Mouse (Mus musculus) neural tube, embryonic 12.5 days (tissue): Measurements from ENCODE around the gene Zfp507. TPM values are rescaled to one million over a fixed set of nuclear protein-coding genes. Genes with fewer than 3 reads are reported as not detected.
A peak's percentile ranks its signal among the peaks of the same experiment; 100 is the strongest.

Source experiments
- ATAC-seq: fragments of 200-750 bp; cut with Nextera tagmentation; 2 replicates; pipeline ENCODE4 v1.8.0; 2017; ENCODE audit warnings: low read depth, mild to moderate bottlenecking, moderate TSS enrichment, moderate library complexity; ENCODE audit not compliant: low FRiP score
- H3K27ac ChIP-seq: fragments of 300-500 bp; sonication (generic); 2 replicates; pipeline ENCODE4 v1.5.1; 2016
- H3K27me3 ChIP-seq: fragments of 300-500 bp; sonication (generic); replicated peaks from 2 replicates; pipeline ENCODE4 v1.6.1; 2016; ENCODE audit warnings: mild to moderate bottlenecking
- H3K36me3 ChIP-seq: fragments of 300-500 bp; sonication (generic); 2 replicates; pipeline ENCODE4 v1.6.1; 2016; ENCODE audit warnings: mild to moderate bottlenecking
- H3K4me1 ChIP-seq: fragments of 300-500 bp; sonication (generic); 2 replicates; pipeline ENCODE4 v1.6.1; 2016
- H3K4me2 ChIP-seq: fragments of 300-500 bp; sonication (generic); replicated peaks from 2 replicates; pipeline ENCODE4 v1.6.1; 2016; ENCODE audit warnings: mild to moderate bottlenecking
- H3K4me3 ChIP-seq: fragments of 300-500 bp; sonication (generic); 2 replicates; pipeline ENCODE4 v1.5.1; 2016
- H3K9ac ChIP-seq: fragments of 300-500 bp; sonication (generic); 2 replicates; pipeline ENCODE4 v1.6.1; 2016; ENCODE audit warnings: mild to moderate bottlenecking
- H3K9me3 ChIP-seq: fragments of 300-500 bp; sonication (generic); 2 replicates; pipeline ENCODE4 v1.6.1; 2016; ENCODE audit warnings: mild to moderate bottlenecking
- WGBS: fragments of 180-500 bp; shearing (Covaris S2); methylation state at CpG from one replicate; pipeline ENCODE4 v1.1.7; 2016; 5-methylcytosine and 5-hydroxymethylcytosine counted together
- polyA plus RNA-seq: library from polyadenylated mRNA; unstranded; fragments of >200 nt; fragmentation: Nextera tagmentation; extraction: Ambion mirVana; gene quantifications from 2 replicates; pipeline ENCODE4 v1.2.1, GENCODE M21; 2016

The Zfp507 gene
- polyA plus RNA-seq, 1 experiment from 2014 or later: 21.7 TPM

- no peaks in the 10 kb centered on the region for H3K9me3 ChIP-seq
- H3K4me1 ChIP-seq: no peaks in the 10 kb centered on the region
- H3K4me3 ChIP-seq: no peak overlapping the region
- 87% methylated on average over 12 of the region's 12 CpGs for WGBS
- no peak for ATAC-seq
- peaks cover 76% of the 10 kb centered on the region for H3K36me3 ChIP-seq
- no peaks in the 10 kb centered on the region for H3K27me3 ChIP-seq
- H3K27ac ChIP-seq: no peak overlapping the region
- H3K4me2 ChIP-seq: no peak overlapping the region
- no peak overlapping the region for H3K9ac ChIP-seq
Observed at GRCm38 (mm10) chr7:35746686-35747396, 56.0 kb downstream of the Zfp507 start.

- no peak overlapping the region for H3K27ac ChIP-seq
- H3K36me3 ChIP-seq: peaks cover 65% of the 10 kb centered on the region
- no peak overlapping the region for H3K4me2 ChIP-seq
- H3K9ac ChIP-seq: no peak overlapping the region
- H3K27me3 ChIP-seq: no peaks in the 10 kb centered on the region
- H3K9me3 ChIP-seq: no peaks in the 10 kb centered on the region
- WGBS: 88% methylated on average over 6 of the region's 6 CpGs
- H3K4me3 ChIP-seq: no peak overlapping the region
- ATAC-seq: no peak
- no peaks in the 10 kb centered on the region for H3K4me1 ChIP-seq
Observed at GRCm38 (mm10) chr7:35745281-35745702, 57.5 kb downstream of the Zfp507 start.

- Histone ChIP-seq H3K4me3 (no peak overlapping the region), H3K9ac (no peak overlapping the region), H3K27me3 (no peaks in the 10 kb centered on the region), H3K4me2 (no peak overlapping the region), H3K27ac (no peak overlapping the region), H3K4me1 (no peaks in the 10 kb centered on the region), H3K36me3 (peaks cover 64% of the 10 kb centered on the region), H3K9me3 (no peaks in the 10 kb centered on the region)
- WGBS: 96% methylated on average over 9 of the region's 9 CpGs
- no peak for ATAC-seq
Observed at GRCm38 (mm10) chr7:35744771-35745170, 58.0 kb downstream of the Zfp507 start.

GRCm38 (mm10) chr7:35742310-35742709 lies 60.5 kb downstream of the Zfp507 start:
- no peak overlapping the region for H3K27ac ChIP-seq
- WGBS: 88% methylated on average over 5 of the region's 5 CpGs
- H3K4me2 ChIP-seq: no peak overlapping the region
- no peak overlapping the region for H3K9ac ChIP-seq
- ATAC-seq: no peak
- no peak overlapping the region for H3K4me3 ChIP-seq
- no peaks in the 10 kb centered on the region for H3K27me3 ChIP-seq
- peaks cover 4% of the 10 kb centered on the region; the same call in 1 of the 2 replicates for H3K9me3 ChIP-seq
- peaks cover 59% of the 10 kb centered on the region for H3K36me3 ChIP-seq
- no peaks in the 10 kb centered on the region for H3K4me1 ChIP-seq

- Histone ChIP-seq H3K9me3 (peaks cover 4% of the 10 kb centered on the region; the same call in 1 of the 2 replicates), H3K27me3 (no peaks in the 10 kb centered on the region), H3K9ac (no peak overlapping the region), H3K4me1 (no peaks in the 10 kb centered on the region), H3K4me3 (no peak overlapping the region), H3K4me2 (no peak overlapping the region), H3K27ac (no peak overlapping the region), H3K36me3 (peaks cover 55% of the 10 kb centered on the region)
- 83% methylated on average over 5 of the region's 5 CpGs for whole genome bisulfite sequencing
- no peak for ATAC-seq
Observed at GRCm38 (mm10) chr7:35741858-35742257, 60.9 kb downstream of the Zfp507 start.

- H3K36me3 ChIP-seq: peaks cover 51% of the 10 kb centered on the region
Observed at GRCm38 (mm10) chr7:35740489-35741230, 62.1 kb downstream of the Zfp507 start.

GRCm38 (mm10) chr7:35738871-35739270 lies 63.9 kb downstream of the Zfp507 start:
- H3K27me3 ChIP-seq: no peaks in the 10 kb centered on the region

More at GRCm38 (mm10) chr7:35740489-35741230, 62.1 kb downstream of the Zfp507 start:
- Histone ChIP-seq H3K27ac (no peak overlapping the region), H3K9ac (no peak overlapping the region), H3K9me3 (peaks cover 4% of the 10 kb centered on the region; the same call in 1 of the 2 replicates), H3K4me1 (no peaks in the 10 kb centered on the region), H3K4me3 (no peak overlapping the region), H3K4me2 (no peak overlapping the region), H3K27me3 (no peaks in the 10 kb centered on the region)
- ATAC-seq: no peak
- 63% methylated on average over 5 of the region's 5 CpGs for WGBS

GRCm38 (mm10) chr7:35733313-35734050 lies 69.3 kb downstream of the Zfp507 start:
- H3K9ac ChIP-seq: no peak overlapping the region
- H3K27me3 ChIP-seq: no peaks in the 10 kb centered on the region
- H3K36me3 ChIP-seq: peaks cover 30% of the 10 kb centered on the region
- H3K27ac ChIP-seq: no peak overlapping the region
- peaks cover 4% of the 10 kb centered on the region for H3K9me3 ChIP-seq
- no peak overlapping the region for H3K4me2 ChIP-seq
- ATAC-seq: peak; percentile 41; the same call in 1 of the 2 replicates
- 63% methylated on average over 14 of the region's 14 CpGs for WGBS
- H3K4me3 ChIP-seq: no peak overlapping the region
- peaks cover 5% of the 10 kb centered on the region; the same call in 1 of the 2 replicates for H3K4me1 ChIP-seq

More at GRCm38 (mm10) chr7:35738871-35739270, 63.9 kb downstream of the Zfp507 start:
- no peak for ATAC-seq
- Histone ChIP-seq H3K4me1 (peaks cover 2% of the 10 kb centered on the region; the same call in 1 of the 2 replicates), H3K27ac (no peak overlapping the region), H3K4me3 (no peak overlapping the region), H3K9ac (no peak overlapping the region), H3K9me3 (peaks cover 4% of the 10 kb centered on the region; the same call in 1 of the 2 replicates), H3K4me2 (no peak overlapping the region), H3K36me3 (peaks cover 38% of the 10 kb centered on the region)

- Histone ChIP-seq H3K27me3 (no peaks in the 10 kb centered on the region), H3K4me2 (no peak overlapping the region), H3K36me3 (peaks cover 29% of the 10 kb centered on the region), H3K4me3 (no peak overlapping the region), H3K9ac (no peak overlapping the region), H3K27ac (no peak overlapping the region), H3K4me1 (peaks cover 5% of the 10 kb centered on the region; the same call in 1 of the 2 replicates), H3K9me3 (peaks cover 3% of the 10 kb centered on the region)
- 51% methylated on average over 10 of the region's 10 CpGs for WGBS
- peak; percentile 25; the same call in 1 of the 2 replicates for ATAC-seq
Observed at GRCm38 (mm10) chr7:35732585-35733059, 70.2 kb downstream of the Zfp507 start.

GRCm38 (mm10) chr7:35729621-35730031 lies 73.2 kb downstream of the Zfp507 start:
- H3K9me3 ChIP-seq: no peaks in the 10 kb centered on the region; the same call in none of the 2 replicates
- H3K9ac ChIP-seq: no peak overlapping the region
- H3K27me3 ChIP-seq: no peaks in the 10 kb centered on the region
- peaks cover 40% of the 10 kb centered on the region for H3K36me3 ChIP-seq
- no peak overlapping the region for H3K27ac ChIP-seq
- no peak for ATAC-seq
- H3K4me2 ChIP-seq: no peak overlapping the region
- peaks cover 5% of the 10 kb centered on the region; the same call in 1 of the 2 replicates for H3K4me1 ChIP-seq
- WGBS: 93% methylated on average over 9 of the region's 9 CpGs
- H3K4me3 ChIP-seq: no peak overlapping the region

- no peaks in the 10 kb centered on the region; the same call in none of the 2 replicates for H3K9me3 ChIP-seq
- 97% methylated on average over 12 of the region's 12 CpGs for WGBS
- no peak overlapping the region for H3K4me2 ChIP-seq
- H3K36me3 ChIP-seq: peaks cover 40% of the 10 kb centered on the region
- H3K9ac ChIP-seq: no peak overlapping the region
- ATAC-seq: no peak
- H3K4me1 ChIP-seq: no peaks in the 10 kb centered on the region
- no peaks in the 10 kb centered on the region for H3K27me3 ChIP-seq
- no peak overlapping the region for H3K27ac ChIP-seq
- H3K4me3 ChIP-seq: no peak overlapping the region
Observed at GRCm38 (mm10) chr7:35728376-35728775, 74.4 kb downstream of the Zfp507 start.
